Mouse (Mus musculus): ENCODE results near the gene Tmub1. TPM values are rescaled to one million over a fixed set of nuclear protein-coding genes. Genes with fewer than 3 reads are reported as not detected.

Tmub1 gene
- polyA plus RNA-seq, 1 experiment: 61.2 TPM

GRCm38 (mm10) chr5:24442029-24442428, 5.6 kb downstream of the Tmub1 start:
- peaks cover 20% of the 10 kb centered on the region for H3K36me3 ChIP-seq (ENCODE audit: control insufficient read depth, insufficient read depth, low read length)
- H3K4me1 ChIP-seq (ENCODE audit: control insufficient read depth, insufficient read depth, insufficient read length): peaks cover 16% of the 10 kb centered on the region
- no peak overlapping the region for H3K27ac ChIP-seq (ENCODE audit: insufficient read depth, low read length)
- WGBS: 77% methylated on average over 9 of the region's 9 CpGs
- no peak for DNase-seq (ENCODE audit: low read depth in 1 of 2, low spot score in 2 of 2)
- H3K4me3 ChIP-seq (ENCODE audit: extremely low read depth, insufficient read depth, insufficient read length): no peak overlapping the region
- no peaks in the 10 kb centered on the region for H3K27me3 ChIP-seq (ENCODE audit: control insufficient read depth, insufficient read depth, low read length)
- TF ChIP-seq CTCF (IDR thresholded peaks at IDR 0.05; ENCODE audit: extremely low read depth, insufficient read depth, insufficient read length, insufficient replicate concordance) (no peak), POLR2A (IDR thresholded peaks at IDR 0.05; ENCODE audit: low read depth, low read length) (no peak)

GRCm38 (mm10) chr5:24441187-24441586, 6.5 kb downstream of the Tmub1 start:
- TF ChIP-seq POLR2A (IDR thresholded peaks at IDR 0.05; ENCODE audit: low read depth, low read length): no peak
- TF ChIP-seq CTCF (IDR thresholded peaks at IDR 0.05; ENCODE audit: extremely low read depth, insufficient read depth, insufficient read length, insufficient replicate concordance): no peak
- Histone ChIP-seq H3K36me3 (ENCODE audit: control insufficient read depth, insufficient read depth, low read length) (peaks cover 25% of the 10 kb centered on the region), H3K27me3 (ENCODE audit: control insufficient read depth, insufficient read depth, low read length) (no peaks in the 10 kb centered on the region), H3K4me1 (ENCODE audit: control insufficient read depth, insufficient read depth, insufficient read length) (peaks cover 13% of the 10 kb centered on the region; the same call in 1 of the 2 replicates), H3K27ac (ENCODE audit: insufficient read depth, low read length) (no peak overlapping the region), H3K4me3 (ENCODE audit: extremely low read depth, insufficient read depth, insufficient read length) (no peak overlapping the region)
- no peak for DNase-seq (ENCODE audit: low read depth in 1 of 2, low spot score in 2 of 2)
- 94% methylated on average over 8 of the region's 8 CpGs for WGBS

- 95% methylated on average over 8 of the region's 8 CpGs for WGBS
- no peak overlapping the region for H3K27ac ChIP-seq (ENCODE audit: insufficient read depth, low read length)
- no peak for TF ChIP-seq CTCF (IDR thresholded peaks at IDR 0.05; ENCODE audit: extremely low read depth, insufficient read depth, insufficient read length, insufficient replicate concordance)
- no peak for TF ChIP-seq POLR2A (IDR thresholded peaks at IDR 0.05; ENCODE audit: low read depth, low read length)
- no peaks in the 10 kb centered on the region for H3K4me1 ChIP-seq (ENCODE audit: control insufficient read depth, insufficient read depth, insufficient read length)
- no peaks in the 10 kb centered on the region for H3K27me3 ChIP-seq (ENCODE audit: control insufficient read depth, insufficient read depth, low read length)
- H3K4me3 ChIP-seq (ENCODE audit: extremely low read depth, insufficient read depth, insufficient read length): no peak overlapping the region
- peaks cover 62% of the 10 kb centered on the region for H3K36me3 ChIP-seq (ENCODE audit: control insufficient read depth, insufficient read depth, low read length)
- no peak for DNase-seq (ENCODE audit: low read depth in 1 of 2, low spot score in 2 of 2)
These were observed 13.7 kb downstream of the Tmub1 start for GRCm38 (mm10) chr5:24433993-24434392.

DNA sequence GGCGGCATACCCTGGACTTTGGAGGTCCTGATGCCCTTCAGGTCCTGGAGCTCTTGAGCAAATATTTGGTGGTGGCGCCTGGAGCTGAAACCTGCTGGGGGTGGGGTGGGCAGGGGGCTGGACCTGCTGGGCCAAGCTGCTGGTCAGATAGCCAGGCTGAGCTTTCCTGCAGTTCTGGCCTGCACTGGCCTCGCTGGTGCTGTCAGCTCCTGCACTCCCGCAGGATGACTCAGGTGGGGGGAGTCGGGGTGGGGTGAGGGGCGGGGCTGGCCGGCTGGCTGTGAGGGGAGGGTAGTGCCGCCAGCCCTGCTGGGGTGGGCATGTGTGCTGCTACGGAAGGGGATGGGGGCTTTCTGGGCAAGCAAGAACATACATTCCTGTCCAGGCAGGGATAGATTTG, 19.1 kb downstream of the Tmub1 start:
- DNase-seq (ENCODE audit: low read depth in 1 of 2, low spot score in 2 of 2): no peak
- Histone ChIP-seq H3K27ac (ENCODE audit: insufficient read depth, low read length) (no peak overlapping the region), H3K27me3 (ENCODE audit: control insufficient read depth, insufficient read depth, low read length) (no peaks in the 10 kb centered on the region), H3K4me3 (ENCODE audit: extremely low read depth, insufficient read depth, insufficient read length) (no peak overlapping the region), H3K4me1 (ENCODE audit: control insufficient read depth, insufficient read depth, insufficient read length) (peaks cover 10% of the 10 kb centered on the region; the same call in 1 of the 2 replicates), H3K36me3 (ENCODE audit: control insufficient read depth, insufficient read depth, low read length) (peaks cover 35% of the 10 kb centered on the region)
- 87% methylated on average over 9 of the region's 9 CpGs for WGBS
- TF ChIP-seq POLR2A (IDR thresholded peaks at IDR 0.05; ENCODE audit: low read depth, low read length): no peak
- no peak for TF ChIP-seq CTCF (IDR thresholded peaks at IDR 0.05; ENCODE audit: extremely low read depth, insufficient read depth, insufficient read length, insufficient replicate concordance)

DNA sequence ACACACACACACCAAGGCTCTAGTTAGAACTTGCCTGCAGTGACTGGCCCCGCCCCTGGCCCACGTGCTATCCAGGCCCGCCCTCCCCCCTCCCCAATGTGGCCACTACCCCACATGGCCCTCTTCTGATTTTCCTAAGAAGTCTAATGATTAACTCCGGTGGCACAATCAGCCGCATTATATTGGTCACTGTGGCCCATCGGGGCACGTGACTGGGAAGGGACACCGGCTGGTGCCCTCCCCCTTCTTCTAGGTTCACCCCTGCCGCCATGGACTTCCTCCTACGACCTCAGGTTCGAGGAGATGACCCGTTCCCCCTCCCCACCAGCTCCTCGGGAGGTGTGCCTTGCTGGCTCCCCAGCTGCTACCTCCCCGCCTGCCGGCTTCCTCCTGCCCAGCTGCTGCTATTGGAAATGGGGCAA, 19.7 kb downstream of the Tmub1 start:
- DNase-seq (ENCODE audit: low read depth in 1 of 2, low spot score in 2 of 2): no peak
- no peak for TF ChIP-seq POLR2A (IDR thresholded peaks at IDR 0.05; ENCODE audit: low read depth, low read length)
- TF ChIP-seq CTCF (IDR thresholded peaks at IDR 0.05; ENCODE audit: extremely low read depth, insufficient read depth, insufficient read length, insufficient replicate concordance): no peak
- peaks cover 35% of the 10 kb centered on the region for H3K36me3 ChIP-seq (ENCODE audit: control insufficient read depth, insufficient read depth, low read length)
- H3K27me3 ChIP-seq (ENCODE audit: control insufficient read depth, insufficient read depth, low read length): no peaks in the 10 kb centered on the region
- H3K4me3 ChIP-seq (ENCODE audit: extremely low read depth, insufficient read depth, insufficient read length): no peak overlapping the region
- H3K4me1 ChIP-seq (ENCODE audit: control insufficient read depth, insufficient read depth, insufficient read length): peaks cover 10% of the 10 kb centered on the region; the same call in 1 of the 2 replicates
- WGBS: 72% methylated on average over 15 of the region's 15 CpGs
- no peak overlapping the region for H3K27ac ChIP-seq (ENCODE audit: insufficient read depth, low read length)

DNA sequence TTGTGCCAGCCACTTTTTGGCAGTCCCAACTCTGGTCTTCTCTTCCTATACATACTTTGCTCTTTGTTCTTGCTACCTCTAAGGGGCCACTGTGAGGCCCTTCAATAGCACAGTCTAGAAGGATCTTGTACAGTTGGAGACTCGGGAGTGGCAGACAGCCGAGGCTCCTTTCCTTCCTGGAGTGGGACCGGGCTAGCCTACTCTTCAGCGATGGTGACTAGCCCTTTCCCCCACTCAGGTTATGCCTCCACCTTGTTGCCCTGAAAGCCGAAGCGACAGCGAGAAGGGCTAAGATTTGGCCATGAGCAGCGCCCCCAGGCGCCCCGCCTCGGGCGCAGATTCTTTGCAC, 20.4 kb downstream of the Tmub1 start:
- no peak for DNase-seq (ENCODE audit: low read depth in 1 of 2, low spot score in 2 of 2)
- Histone ChIP-seq H3K27me3 (ENCODE audit: control insufficient read depth, insufficient read depth, low read length) (no peaks in the 10 kb centered on the region), H3K27ac (ENCODE audit: insufficient read depth, low read length) (no peak overlapping the region), H3K4me1 (ENCODE audit: control insufficient read depth, insufficient read depth, insufficient read length) (peaks cover 10% of the 10 kb centered on the region; the same call in 1 of the 2 replicates), H3K36me3 (ENCODE audit: control insufficient read depth, insufficient read depth, low read length) (peaks cover 28% of the 10 kb centered on the region), H3K4me3 (ENCODE audit: extremely low read depth, insufficient read depth, insufficient read length) (no peak overlapping the region)
- no peak for TF ChIP-seq CTCF (IDR thresholded peaks at IDR 0.05; ENCODE audit: extremely low read depth, insufficient read depth, insufficient read length, insufficient replicate concordance)
- TF ChIP-seq POLR2A (IDR thresholded peaks at IDR 0.05; ENCODE audit: low read depth, low read length): no peak
- WGBS: 83% methylated on average over 12 of the region's 12 CpGs

GRCm38 (mm10) chr5:24426556-24427284, 20.9 kb downstream of the Tmub1 start:
- TF ChIP-seq POLR2A (IDR thresholded peaks at IDR 0.05; ENCODE audit: low read depth, low read length) (no peak), CTCF (IDR thresholded peaks at IDR 0.05; ENCODE audit: extremely low read depth, insufficient read depth, insufficient read length, insufficient replicate concordance) (no peak)
- Histone ChIP-seq H3K27me3 (ENCODE audit: control insufficient read depth, insufficient read depth, low read length) (no peaks in the 10 kb centered on the region), H3K4me1 (ENCODE audit: control insufficient read depth, insufficient read depth, insufficient read length) (peaks cover 10% of the 10 kb centered on the region; the same call in 1 of the 2 replicates), H3K4me3 (ENCODE audit: extremely low read depth, insufficient read depth, insufficient read length) (no peak overlapping the region), H3K36me3 (ENCODE audit: control insufficient read depth, insufficient read depth, low read length) (peaks cover 24% of the 10 kb centered on the region), H3K27ac (ENCODE audit: insufficient read depth, low read length) (no peak overlapping the region)
- 49% methylated on average over 9 of the region's 9 CpGs for WGBS
- DNase-seq (ENCODE audit: low read depth in 1 of 2, low spot score in 2 of 2): no peak
